Mouse (Mus musculus) kidney, adult 2 months (tissue): ENCODE measurements around the gene Tmsb10.

ENCODE experiments used
- CTCF ChIP-seq: fragments of 200-500 bp; conservative IDR thresholded peaks from 2 replicates; pipeline ENCODE4 v1.5.1; 2011; ENCODE audit warnings: low read depth, mild to moderate bottlenecking, control low read depth, low read length, moderate library complexity, mixed read lengths; ENCODE audit not compliant: insufficient read depth, insufficient read length
- POLR2A ChIP-seq: fragments of 200-500 bp; IDR thresholded peaks from one replicate; pipeline ENCODE4 v1.6.1; 2011; ENCODE audit warnings: low read depth, low read length, control low read depth

- TF ChIP-seq POLR2A (no peak), CTCF (no peak)
Measured at GRCm38 (mm10) chr6:72911261-72911660, 47.3 kb downstream of the Tmsb10 start.
